Mouse (Mus musculus) CH12.LX (cell line): ENCODE measurements around the gene Skida1.
"Not testable (repeated sequence)": the region's sequence is repeated elsewhere in the genome, so short reads cannot be mapped to it uniquely, and the experiment has no call there.

Source experiments
- BHLHE40 ChIP-seq: IDR thresholded peaks from 2 replicates; pipeline ENCODE4 v1.6.1; 2011; ENCODE audit warnings: mild to moderate bottlenecking, low read depth, low read length, improper control_type of control experiment
- HCFC1 ChIP-seq: IDR thresholded peaks from 2 replicates; pipeline ENCODE4 v1.6.1; 2012; ENCODE audit warnings: low read depth, mild to moderate bottlenecking, inconsistent platforms, low read length, improper control_type of control experiment
- JUN ChIP-seq: IDR thresholded peaks from 2 replicates; pipeline ENCODE4 v1.6.1; 2011; ENCODE audit warnings: low read depth, mild to moderate bottlenecking, low read length, improper control_type of control experiment, moderate library complexity; ENCODE audit not compliant: insufficient read depth

GRCm38 (mm10) chr2:18087695-18088094, 38.8 kb upstream of the Skida1 start:
- TF ChIP-seq BHLHE40, HCFC1, JUN: not testable (repeated sequence)
